Mouse (Mus musculus): ENCODE data around the gene Nup43. TPM values are rescaled to one million over a fixed set of nuclear protein-coding genes. Genes with fewer than 3 reads are reported as not detected.

Gene Nup43
- 10 to 100 TPM; 10.3 to 11.0 TPM for total RNA-seq (2023)

DNA sequence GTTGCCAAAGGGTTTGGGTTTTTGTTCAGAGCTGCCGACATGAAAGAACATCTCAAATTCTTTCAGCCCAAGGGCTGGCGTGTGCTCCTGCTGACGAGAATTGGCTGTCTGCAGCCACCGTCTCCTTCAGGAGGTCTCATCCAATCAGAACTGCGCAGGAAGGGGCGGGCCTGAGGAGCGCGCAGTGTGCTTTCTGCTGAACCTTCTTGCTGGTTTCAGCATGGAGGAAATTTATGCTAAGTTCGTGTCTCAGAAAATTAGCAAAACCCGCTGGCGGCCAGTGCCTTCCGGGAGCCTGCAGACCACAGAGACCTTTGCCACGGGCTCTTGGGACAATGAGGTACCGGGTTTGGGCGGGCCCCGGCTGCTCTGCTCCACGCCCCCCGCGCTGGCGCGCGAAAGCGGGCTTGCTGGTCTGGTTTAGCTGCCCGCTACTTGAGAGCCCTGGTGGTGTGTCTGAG, at the start of gene Nup43:
TSS of gene Nup43 (plus strand) at position 162 of the 461 bp plus-strand sequence.

DNA sequence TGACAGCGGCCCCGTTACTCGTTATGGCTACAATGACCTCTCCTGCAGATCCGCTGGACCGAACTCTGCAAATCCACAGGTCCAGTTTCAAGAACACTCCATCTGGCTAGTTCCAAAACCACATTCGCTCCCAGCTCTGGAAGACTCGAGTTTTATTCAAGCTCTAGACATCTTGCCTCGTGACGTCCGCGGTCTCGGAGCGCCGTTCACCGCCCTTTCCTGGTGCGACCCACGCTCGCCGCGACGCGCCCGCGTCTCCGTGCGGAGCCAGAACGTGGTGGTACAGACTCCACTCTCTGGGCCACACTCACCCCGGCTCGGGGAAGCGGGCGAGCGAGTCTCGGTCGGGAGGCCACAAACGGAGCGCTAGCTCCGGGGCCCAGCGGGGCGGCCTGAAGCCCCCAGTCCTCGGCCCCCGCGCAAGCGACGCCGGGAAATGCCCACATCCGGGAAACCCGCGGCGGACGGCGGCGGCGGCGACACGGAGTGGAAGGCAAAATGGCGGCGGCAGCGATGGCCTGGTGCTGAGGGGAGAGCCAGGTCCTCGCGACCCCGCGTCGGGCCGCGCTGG, 13.5 kb downstream of the Nup43 start, which contains the start of the genes Pcmt1 and Lats1:
TSS of gene Pcmt1 (minus strand) at position 406 of the 571 bp plus-strand sequence.
TSS of gene Lats1 (plus strand) at position 484 of the 571 bp plus-strand sequence.

DNA sequence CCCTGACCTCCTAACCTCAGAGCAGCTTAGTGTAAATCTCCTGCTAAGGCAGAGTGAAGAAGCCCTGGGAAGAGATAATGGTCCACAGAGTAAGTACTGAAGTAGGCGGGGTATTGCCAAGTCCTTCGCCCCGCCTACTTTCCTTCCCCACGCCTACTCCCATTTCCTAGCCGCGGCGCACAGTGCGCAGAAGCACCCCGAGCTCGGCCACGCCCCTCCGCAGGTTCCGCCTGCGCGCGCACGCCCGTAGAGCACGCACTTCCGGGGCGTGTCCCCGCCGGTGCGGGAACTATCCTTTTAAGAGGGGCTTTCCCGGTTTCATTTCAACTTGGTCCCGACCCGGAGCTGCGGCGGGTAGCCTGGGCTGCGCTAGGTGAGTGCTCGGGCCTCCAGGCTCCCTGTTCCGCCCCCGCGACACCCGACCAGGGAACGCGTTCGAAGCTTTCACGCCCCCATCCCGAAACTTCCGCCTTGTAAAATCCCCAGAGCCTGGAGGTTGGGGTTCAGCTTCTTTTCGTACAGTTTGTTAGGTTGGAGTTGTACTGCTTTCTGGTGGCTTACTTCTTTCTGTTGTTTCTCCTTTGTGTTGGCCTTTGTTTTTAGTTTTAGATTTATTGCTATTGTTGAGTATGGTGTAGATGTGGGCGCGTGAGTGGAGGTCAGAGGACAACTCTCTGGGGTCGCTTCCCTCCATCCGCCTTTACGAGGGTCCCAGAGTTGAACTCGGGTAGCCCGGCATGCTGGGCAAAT, 58.6 kb downstream of the Nup43 start, which contains the start of gene Katna1:
TSS of gene Katna1 (plus strand) at position 250 of the 750 bp plus-strand sequence.

Other genes starting within 250 kb of the Nup43 start
- gene Ulbp1, start 193.9 kb upstream of the Nup43 start, total RNA-seq (2023) = 10 to 100 TPM; 14.3 to 15.7 TPM
- gene Lrp11, start 77.7 kb upstream of the Nup43 start, total RNA-seq (2023) = 1 to 10 TPM; 1.1 to 1.5 TPM
- gene Pcmt1, start 13.6 kb downstream of the Nup43 start, total RNA-seq (2023) = 10 to 100 TPM; 60.8 to 63.8 TPM
- gene Lats1, start 13.7 kb downstream of the Nup43 start, total RNA-seq (2023) = 10 to 100 TPM; 42.4 to 42.9 TPM
- 10 to 100 TPM; 53.1 to 62.0 TPM for gene Katna1, start 58.5 kb downstream of the Nup43 start, total RNA-seq (2023)
- 10 to 100 TPM; 40.3 to 60.7 TPM for gene Ginm1, start 125.3 kb downstream of the Nup43 start, total RNA-seq (2023)
- 10 to 100 TPM; 71.0 to 71.6 TPM for gene Ppil4, start 125.4 kb downstream of the Nup43 start, total RNA-seq (2023)
- gene Zc3h12d, start 165.0 kb downstream of the Nup43 start, total RNA-seq (2023) = 10 to 100 TPM; 33.3 to 37.6 TPM